Mouse (Mus musculus) thymus, postnatal 0 days (tissue): ENCODE results near the gene Srarp. TPM values are rescaled to one million over a fixed set of nuclear protein-coding genes. Genes with fewer than 3 reads are reported as not detected.

Experiments used
- DNase-seq: peaks from one replicate; pipeline ENCODE4 v3.0.0-alpha.2; 2015; ENCODE audit warnings: low spot score
- polyA plus RNA-seq: library from polyadenylated mRNA; unstranded; fragments of >200 nt; fragmentation: Nextera tagmentation; extraction: Ambion mirVana; gene quantifications from 2 replicates; pipeline ENCODE4 v1.2.1, GENCODE M21; 2015

The Srarp gene
- polyA plus RNA-seq, 1 experiment from 2014 or later: not detected

- DNase-seq: no peak
These were observed 46.3 kb downstream of the Srarp start for GRCm38 (mm10) chr4:141389366-141390150.

DNA sequence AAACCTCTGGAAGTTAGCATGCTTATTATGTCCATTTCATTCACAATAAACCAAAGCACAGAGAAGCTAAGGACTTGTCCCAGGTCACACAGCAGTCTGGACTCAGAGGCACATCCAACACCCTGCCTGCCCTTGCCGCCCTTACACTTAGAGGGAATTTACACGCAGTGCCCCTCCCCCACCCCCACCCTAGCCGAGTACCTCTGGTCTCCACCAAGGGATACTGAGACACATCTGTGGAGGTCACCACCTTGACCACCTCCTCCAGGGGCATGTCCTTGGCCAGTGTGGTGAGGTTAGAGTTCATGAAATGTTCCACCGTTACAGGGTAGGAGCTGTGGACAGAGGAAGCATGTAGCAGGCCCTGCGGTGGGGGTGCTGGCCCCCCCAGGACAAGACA, 48.0 kb downstream of the Srarp start:
- DNase-seq: no peak

DNA sequence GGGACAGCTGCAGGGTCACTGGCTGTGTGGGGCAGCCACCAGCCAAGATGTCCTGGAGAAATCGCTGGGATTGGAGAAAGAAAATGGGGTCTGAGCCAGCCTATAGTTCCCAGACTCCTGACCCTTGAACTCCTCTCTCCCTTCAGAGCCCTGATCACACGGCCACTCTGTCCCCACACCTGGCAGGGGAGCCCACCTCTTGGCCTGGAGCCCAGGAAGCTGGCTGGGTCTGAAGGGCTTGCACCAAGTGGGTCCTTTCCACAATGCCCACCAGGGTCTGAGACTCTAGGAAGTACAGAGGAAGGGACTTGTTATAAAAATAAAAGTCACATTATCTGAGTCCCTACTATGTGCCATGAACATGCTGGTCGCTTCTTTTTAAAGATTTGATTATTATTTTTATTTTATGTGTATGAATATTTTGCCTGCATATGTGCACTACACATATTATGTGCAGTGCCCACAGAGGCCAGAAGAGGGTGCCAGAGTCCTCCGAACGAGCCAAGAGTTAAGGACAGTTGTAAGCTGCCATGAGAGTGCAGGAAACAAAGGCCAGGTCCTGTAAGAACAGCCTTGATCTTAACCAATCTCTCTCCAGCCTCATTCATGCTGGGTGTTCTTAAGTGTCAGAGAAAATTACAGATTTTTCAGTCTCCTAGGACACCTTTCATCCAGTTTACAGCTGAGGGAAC, 48.7 kb downstream of the Srarp start:
- peak; percentile 81 for DNase-seq

GRCm38 (mm10) chr4:141386150-141386549, 49.8 kb downstream of the Srarp start:
- DNase-seq: no peak

- DNase-seq: peak; percentile 61
These were observed 50.6 kb downstream of the Srarp start for GRCm38 (mm10) chr4:141385275-141385674.

Other genes with a start within 250 kb of the Srarp start
- gene Rsg1, start 222.1 kb downstream of the Srarp start, polyA plus RNA-seq: 2.7 and 3.4 TPM in 2 replicates
- 0.29 and 0.39 TPM in 2 replicates for gene Arhgef19, start 196.6 kb downstream of the Srarp start, polyA plus RNA-seq
- 0.55 and 0.58 TPM in 2 replicates for gene Epha2, start 134.9 kb downstream of the Srarp start, polyA plus RNA-seq
- 0.25 TPM in 1 of 2 replicates, not detected in the other for gene Fam131c, start 67.9 kb downstream of the Srarp start, polyA plus RNA-seq
- 0.17 and 0.27 TPM in 2 replicates for gene Clcnka, start 37.4 kb downstream of the Srarp start, polyA plus RNA-seq
- 0.23 TPM in 1 of 2 replicates, not detected in the other for gene Clcnkb, start 20.1 kb downstream of the Srarp start, polyA plus RNA-seq
- 0.27 TPM in 1 of 2 replicates, not detected in the other for gene Hspb7, start 15.3 kb downstream of the Srarp start, polyA plus RNA-seq
- gene Zbtb17, start 8.5 kb upstream of the Srarp start, polyA plus RNA-seq: 31.1 and 32.5 TPM in 2 replicates
- gene Spen, start 102.5 kb upstream of the Srarp start, polyA plus RNA-seq: 5.8 and 9.3 TPM in 2 replicates
- 2.4 and 3.9 TPM in 2 replicates for gene Fblim1, start 170.0 kb upstream of the Srarp start, polyA plus RNA-seq
- gene Tmem82, start 182.5 kb upstream of the Srarp start, polyA plus RNA-seq: 0.23 and 0.33 TPM in 2 replicates
- gene Slc25a34, start 187.7 kb upstream of the Srarp start, polyA plus RNA-seq: 0.08 TPM in 1 of 2 replicates, not detected in the other
- gene Plekhm2, start 228.8 kb upstream of the Srarp start, polyA plus RNA-seq: 2.6 and 3.6 TPM in 2 replicates
- not detected in 2 replicates for gene Rsc1a1, start 249.5 kb upstream of the Srarp start, polyA plus RNA-seq